Mouse (Mus musculus) spleen, adult 12 weeks (tissue): ENCODE results near the gene Olfr204.
"Not testable (repeated sequence)": the region's sequence is repeated elsewhere in the genome, so short reads cannot be mapped to it uniquely, and the experiment has no call there.

Experiments
- DNase-seq: peaks from one replicate; pipeline ENCODE4 v3.0.0; 2022; ENCODE audit warnings: low spot score

The Olfr204 gene

GRCm38 (mm10) chr16:59318148-59318547 is at the start of gene Olfr204:
Gene Olfr204 (minus strand): TSS chr16:59318248.
- DNase-seq, result no peak

DNA sequence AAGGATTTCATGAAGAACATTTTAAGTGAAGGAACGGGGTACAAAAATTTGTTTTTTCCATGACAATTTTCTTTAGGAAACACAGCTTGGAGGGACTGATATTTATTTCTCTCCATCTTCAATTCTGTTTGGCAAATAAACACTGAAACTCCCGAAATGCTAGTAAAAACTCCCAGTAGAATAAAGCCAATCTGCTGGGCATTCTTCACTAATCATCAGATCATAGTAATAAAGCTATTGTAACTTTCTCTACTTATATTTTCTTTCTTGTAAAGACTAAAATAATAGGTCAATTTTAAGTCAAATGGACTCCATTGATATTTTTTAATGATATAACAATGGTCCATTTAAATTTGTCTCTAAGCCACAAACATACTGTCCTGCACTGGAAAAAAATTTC is 45.8 kb upstream of the Olfr204 start, which contains the start of gene Olfr209:
Olfr209 (minus strand) TSS at position 101 of the 400 bp plus-strand sequence.
- DNase-seq, result no peak

DNA sequence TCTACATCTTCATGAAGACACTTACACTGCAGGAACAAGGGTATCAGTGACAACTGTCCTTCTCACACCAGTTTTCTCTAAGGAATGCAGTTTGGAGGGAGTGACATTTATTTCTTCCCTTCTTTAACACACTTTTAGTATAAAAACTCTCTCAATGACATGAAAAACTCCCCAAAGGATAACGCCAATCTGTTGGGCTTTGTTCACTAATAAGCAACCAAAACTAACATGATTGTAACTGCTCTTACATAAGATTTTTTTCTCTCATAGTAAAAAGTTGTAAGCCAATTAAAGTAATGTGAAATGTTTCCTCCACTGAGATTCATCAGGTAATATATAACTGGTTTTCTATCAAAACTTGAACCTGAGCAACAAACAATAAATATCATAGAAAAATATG is 31.1 kb upstream of the Olfr204 start, which contains the start of gene Olfr206:
Olfr206 (minus strand) TSS at position 101 of the 400 bp plus-strand sequence.
- DNase-seq, result no peak

DNA sequence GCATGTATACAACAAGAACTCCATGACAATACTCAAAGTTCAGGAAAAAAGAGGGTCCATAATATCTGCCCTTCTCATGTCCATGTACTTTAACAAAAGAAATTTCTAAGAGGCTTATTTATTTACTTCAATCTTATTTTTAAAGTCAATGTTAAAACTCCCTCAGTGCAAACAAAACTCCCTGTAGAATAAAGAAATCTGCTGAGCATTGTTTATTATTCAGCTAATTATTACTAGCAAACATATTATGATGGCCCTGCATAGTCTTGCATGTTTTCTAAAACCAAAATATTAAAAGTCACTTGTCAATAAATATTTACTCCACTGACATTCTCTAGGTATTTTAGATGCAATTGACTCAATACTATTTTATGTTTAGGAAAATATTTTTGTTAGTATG is 13.0 kb upstream of the Olfr204 start, which contains the start of gene Olfr205:
Olfr205 (minus strand) TSS at position 101 of the 400 bp plus-strand sequence.
- DNase-seq, result no peak

DNA sequence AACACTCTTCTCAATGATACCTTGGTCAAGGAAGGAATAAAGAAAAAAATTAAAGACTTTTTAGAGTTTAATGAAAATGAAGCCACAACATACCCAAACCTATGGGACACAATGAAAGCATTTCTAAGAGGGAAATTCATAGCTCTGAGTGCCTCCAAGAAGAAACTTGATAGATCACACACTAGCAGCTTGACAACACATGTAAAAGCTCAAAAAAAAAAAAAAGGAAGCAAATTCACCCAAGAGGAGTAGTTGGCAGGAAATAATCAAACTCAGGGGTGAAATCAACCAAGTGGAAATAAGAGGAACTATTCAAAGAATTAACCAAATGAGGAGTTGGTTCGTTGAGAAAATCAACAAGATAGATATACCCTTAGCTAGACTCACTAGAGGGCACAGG is 5.2 kb upstream of the Olfr204 start:
- not testable (repeated sequence) for DNase-seq

- no peak for DNase-seq
These were observed 19.5 kb downstream of the Olfr204 start, which contains the start of gene Olfr203 for GRCm38 (mm10) chr16:59298581-59298980. Gene Olfr203 (plus strand): TSS chr16:59298881.

- not testable (repeated sequence) for DNase-seq
These were observed 30.5 kb downstream of the Olfr204 start for GRCm38 (mm10) chr16:59287576-59287975.

- no peak for DNase-seq
These were observed 31.4 kb downstream of the Olfr204 start, which contains the start of gene Olfr202 for GRCm38 (mm10) chr16:59286693-59287092. Gene Olfr202 (minus strand): TSS chr16:59286793.

DNA sequence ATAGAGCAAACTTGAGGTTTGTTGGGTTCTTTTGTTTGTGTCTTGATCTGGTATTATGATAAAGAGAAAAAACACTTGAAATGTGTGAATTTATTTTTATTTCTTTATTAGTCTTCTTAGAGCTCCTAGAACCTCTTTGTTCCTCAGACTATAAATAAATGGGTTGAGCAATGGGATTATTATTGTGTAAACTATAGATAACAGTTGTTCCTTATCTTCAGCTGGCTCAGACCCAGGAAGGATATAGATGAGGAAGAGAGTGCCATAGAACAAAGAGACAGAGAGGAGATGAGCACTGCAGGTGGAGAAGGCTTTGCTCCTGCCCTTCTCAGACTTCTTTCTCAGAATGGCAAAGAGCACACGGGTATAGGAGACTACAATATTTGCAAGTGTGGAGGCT is 34.6 kb downstream of the Olfr204 start:
- no peak for DNase-seq

GRCm38 (mm10) chr16:59280542-59280941 is 37.5 kb downstream of the Olfr204 start:
- no peak for DNase-seq

DNA sequence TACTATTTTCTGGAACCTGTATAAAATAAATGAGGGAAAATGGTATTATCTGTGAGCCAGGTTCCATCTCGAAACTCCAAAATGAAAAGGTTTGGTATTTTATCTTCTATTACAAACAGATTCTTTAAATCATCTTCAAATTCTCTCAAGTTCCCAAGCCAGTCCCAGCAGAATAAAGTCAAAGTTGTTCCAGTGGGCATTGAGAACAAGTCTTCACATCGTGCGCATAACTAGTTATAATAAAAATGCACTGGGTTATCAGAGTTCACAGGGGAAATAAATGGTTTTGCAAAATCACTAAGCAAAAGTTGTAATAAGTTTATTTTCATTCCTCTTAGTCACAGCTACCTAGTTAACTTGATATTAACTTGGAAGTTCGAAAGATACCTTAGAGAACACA is 45.5 kb downstream of the Olfr204 start, which contains the start of gene Olfr201:
Olfr201 (minus strand) TSS at position 101 of the 400 bp plus-strand sequence.
- not testable (repeated sequence) for DNase-seq

DNA sequence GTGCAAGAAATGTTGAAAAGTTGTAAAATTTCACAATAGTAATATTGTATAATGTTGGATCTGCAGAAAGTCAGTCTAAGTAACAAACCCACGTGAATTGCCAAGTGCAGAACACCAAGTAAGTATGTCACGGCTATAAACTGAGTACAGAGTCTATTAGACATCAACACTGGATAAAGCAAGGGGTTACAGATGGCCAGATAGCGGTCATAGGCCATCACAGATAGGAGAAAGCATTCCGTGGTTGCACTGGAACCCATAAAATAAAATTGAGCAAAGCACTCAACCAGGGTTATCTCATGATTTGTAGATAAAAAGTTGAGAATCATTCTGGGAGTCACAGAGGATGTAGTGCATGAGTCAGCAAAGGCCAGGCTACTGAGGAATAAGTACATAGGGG is 49.0 kb downstream of the Olfr204 start:
- not testable (repeated sequence) for DNase-seq
